Mouse (Mus musculus) midbrain, postnatal 0 days (tissue): ENCODE measurements around the gene Syt3. TPM values are rescaled to one million over a fixed set of nuclear protein-coding genes. Genes with fewer than 3 reads are reported as not detected.
A peak's percentile ranks its signal among the peaks of the same experiment; 100 is the strongest.

ENCODE experiments used
- ATAC-seq: fragments of 200-750 bp; cut with Nextera tagmentation; 2 replicates; pipeline ENCODE4 v1.8.0; 2017; ENCODE audit warnings: moderate number of reproducible peaks, mild to moderate bottlenecking, moderate TSS enrichment, moderate library complexity; ENCODE audit not compliant: low FRiP score
- DNase-seq: peaks from one replicate; pipeline ENCODE4 v3.0.0-alpha.2; 2015; ENCODE audit warnings: low spot score
- H3K27ac ChIP-seq: fragments of 300-500 bp; sonication (generic); 2 replicates; pipeline ENCODE4 v1.5.1; 2014; ENCODE audit warnings: low read depth, mild to moderate bottlenecking, low read length, mixed read lengths
- H3K27me3 ChIP-seq: fragments of 300-500 bp; sonication (generic); 2 replicates; pipeline ENCODE4 v1.6.1; 2014; ENCODE audit warnings: low read length, control low read depth, mixed read lengths; ENCODE audit not compliant: insufficient read depth
- H3K36me3 ChIP-seq: fragments of 300-500 bp; sonication (generic); 2 replicates; pipeline ENCODE4 v1.6.1; 2014; ENCODE audit warnings: low read length, control low read depth, mixed read lengths; ENCODE audit not compliant: insufficient read depth
- H3K4me1 ChIP-seq: fragments of 300-500 bp; sonication (generic); 2 replicates; pipeline ENCODE4 v1.6.1; 2014; ENCODE audit warnings: mild to moderate bottlenecking, control low read depth, antibody characterized with exemption, low read length, mixed read lengths; ENCODE audit not compliant: insufficient read depth
- H3K4me2 ChIP-seq: fragments of 300-500 bp; sonication (generic); 2 replicates; pipeline ENCODE4 v1.6.1; 2014; ENCODE audit warnings: low read depth, mild to moderate bottlenecking, low read length, mixed read lengths; ENCODE audit not compliant: poor library complexity, severe bottlenecking
- H3K4me3 ChIP-seq: fragments of 300-500 bp; sonication (generic); 2 replicates; pipeline ENCODE4 v1.5.1; 2014; ENCODE audit warnings: low read depth, mild to moderate bottlenecking, low read length, moderate library complexity
- H3K9ac ChIP-seq: fragments of 300-500 bp; sonication (generic); replicated peaks from 2 replicates; pipeline ENCODE4 v1.6.1; 2014; ENCODE audit warnings: mild to moderate bottlenecking, low read length, moderate library complexity, mixed read lengths; ENCODE audit not compliant: poor library complexity, severe bottlenecking
- H3K9me3 ChIP-seq: fragments of 300-500 bp; sonication (generic); 2 replicates; pipeline ENCODE4 v1.6.1; 2016; ENCODE audit warnings: low read length, control low read depth
- CTCF ChIP-seq: IDR thresholded peaks from 2 replicates; pipeline ENCODE4 v1.5.1; 2016; ENCODE audit warnings: antibody characterized with exemption, mild to moderate bottlenecking
- WGBS: fragments of 180-500 bp; shearing (Covaris S2); extraction: QIAGEN DNeasy Blood & Tissue Kit; methylation state at CpG from one replicate; pipeline ENCODE4 v1.1.7; 2014; 5-methylcytosine and 5-hydroxymethylcytosine counted together
- polyA plus RNA-seq: library from polyadenylated mRNA; unstranded; fragments of >200 nt; fragmentation: Nextera tagmentation; extraction: Ambion mirVana; gene quantifications from 2 replicates; pipeline ENCODE4 v1.2.1, GENCODE M21; 2015
- total RNA-seq: library from RNA; depleted of rRNA; stranded (reverse); fragments of >200 nt; gene quantifications from 2 replicates; pipeline ENCODE4 v1.2.3, GENCODE M21; 2014

Syt3 gene
- total and polyA plus RNA-seq, 2 experiments from 2014 or later = 88.4 to 144 TPM

- ATAC-seq = no peak
- H3K4me2 ChIP-seq = peak within 1 kb of the TSS; percentile 87
- no peaks in the 10 kb centered on the region for H3K27me3 ChIP-seq
- peak within 1 kb of the TSS; percentile 85 for H3K9ac ChIP-seq
- H3K27ac ChIP-seq = peak within 1 kb of the TSS; percentile 51
- WGBS = 84% methylated on average over 12 of the region's 12 CpGs
- 0 out of 2 replicates have a peak, but pooled peaks cover 9% of the 10 kb centered on the region for H3K4me1 ChIP-seq
- H3K4me3 ChIP-seq = peak within 1 kb of the TSS; percentile 65
- no peak for DNase-seq
- no peaks in the 10 kb centered on the region for H3K9me3 ChIP-seq
- TF ChIP-seq CTCF = no peak
- no peaks in the 10 kb centered on the region for H3K36me3 ChIP-seq
These were observed 1.8 kb downstream of the Syt3 start, which contains the start of gene 1700008O03Rik for GRCm38 (mm10) chr7:44385720-44386119. Gene 1700008O03Rik, minus strand, starts transcription at chr7:44385820.

GRCm38 (mm10) chr7:44391831-44392230 lies 7.9 kb downstream of the Syt3 start:
- WGBS = 76% methylated on average over 4 of the region's 4 CpGs

GRCm38 (mm10) chr7:44392341-44392740 lies 8.4 kb downstream of the Syt3 start:
- Histone ChIP-seq H3K4me1 (no peaks in the 10 kb centered on the region), H3K9me3 (no peaks in the 10 kb centered on the region), H3K9ac (no peak overlapping the region), H3K4me3 (no peak overlapping the region), H3K27me3 (no peaks in the 10 kb centered on the region), H3K27ac (no peak overlapping the region), H3K36me3 (peaks cover 15% of the 10 kb centered on the region), H3K4me2 (no peak overlapping the region)
- ATAC-seq (no peak), DNase-seq (no peak)
- no peak for TF ChIP-seq CTCF
- WGBS = 90% methylated on average over 14 of the region's 14 CpGs

More at GRCm38 (mm10) chr7:44391831-44392230, 7.9 kb downstream of the Syt3 start:
- no peak for TF ChIP-seq CTCF
- Histone ChIP-seq H3K27me3 (no peaks in the 10 kb centered on the region), H3K27ac (no peak overlapping the region), H3K36me3 (peaks cover 15% of the 10 kb centered on the region), H3K4me3 (no peak overlapping the region), H3K9ac (no peak overlapping the region), H3K9me3 (no peaks in the 10 kb centered on the region), H3K4me1 (no peaks in the 10 kb centered on the region), H3K4me2 (no peak overlapping the region)
- ATAC-seq (no peak), DNase-seq (no peak)

GRCm38 (mm10) chr7:44393284-44393683 lies 9.4 kb downstream of the Syt3 start:
- H3K9me3 ChIP-seq = no peaks in the 10 kb centered on the region
- H3K9ac ChIP-seq = no peak overlapping the region
- no peak overlapping the region for H3K4me3 ChIP-seq
- no peaks in the 10 kb centered on the region for H3K27me3 ChIP-seq
- no peaks in the 10 kb centered on the region for H3K4me1 ChIP-seq
- no peak overlapping the region for H3K4me2 ChIP-seq
- no peak for DNase-seq
- no peak for ATAC-seq
- TF ChIP-seq CTCF = no peak
- peaks cover 15% of the 10 kb centered on the region for H3K36me3 ChIP-seq
- H3K27ac ChIP-seq = no peak overlapping the region
- WGBS = 93% methylated on average over 17 of the region's 17 CpGs

- Histone ChIP-seq H3K4me2 (no peak overlapping the region), H3K9me3 (no peaks in the 10 kb centered on the region), H3K27ac (no peak overlapping the region), H3K27me3 (no peaks in the 10 kb centered on the region), H3K4me3 (no peak overlapping the region), H3K9ac (no peak overlapping the region), H3K4me1 (no peaks in the 10 kb centered on the region), H3K36me3 (peaks cover 20% of the 10 kb centered on the region)
- TF ChIP-seq CTCF = peak; percentile 79
- WGBS = 14% methylated on average over 3 of the region's 3 CpGs
- peak; percentile 61 for DNase-seq
- peak; percentile 48 for ATAC-seq
These were observed 14.7 kb downstream of the Syt3 start for GRCm38 (mm10) chr7:44398570-44398969.

GRCm38 (mm10) chr7:44401673-44402072 lies 17.8 kb downstream of the Syt3 start:
- no peak overlapping the region for H3K9ac ChIP-seq
- no peak overlapping the region for H3K27ac ChIP-seq
- no peak for TF ChIP-seq CTCF
- no peaks in the 10 kb centered on the region for H3K9me3 ChIP-seq
- H3K4me1 ChIP-seq = no peaks in the 10 kb centered on the region
- no peaks in the 10 kb centered on the region for H3K27me3 ChIP-seq
- no peak overlapping the region for H3K4me3 ChIP-seq
- 86% methylated on average over 6 of the region's 6 CpGs for WGBS
- H3K36me3 ChIP-seq = 0 out of 2 replicates have a peak, but pooled peaks cover 9% of the 10 kb centered on the region
- DNase-seq (no peak), ATAC-seq (no peak)
- H3K4me2 ChIP-seq = no peak overlapping the region
